Mouse (Mus musculus) CH12.LX (cell line): Measurements from ENCODE around the gene A730046J19Rik.

ENCODE experiments used
- CHD1 ChIP-seq: IDR thresholded peaks from 2 replicates; pipeline ENCODE4 v1.6.1; 2012; ENCODE audit warnings: low read depth, low read length, improper control_type of control experiment, inconsistent platforms
- CTCF ChIP-seq, 2 experiments: IDR thresholded peaks in 1 of 2; conservative IDR thresholded peaks in 1 of 2; 2 replicates each; pipeline ENCODE4 v1.5.1; 2011 to 2012; ENCODE audit warnings: low read depth in 2 of 2, low read length in 2 of 2, improper control_type of control experiment in 1 of 2, inconsistent platforms in 1 of 2, mild to moderate bottlenecking in 1 of 2, moderate library complexity in 1 of 2
- E2F4 ChIP-seq: IDR thresholded peaks from 2 replicates; pipeline ENCODE4 v1.6.1; 2011; ENCODE audit warnings: low read depth, low read length, improper control_type of control experiment; ENCODE audit not compliant: insufficient replicate concordance
- MAX ChIP-seq: IDR thresholded peaks from 2 replicates; pipeline ENCODE4 v1.6.1; 2011; ENCODE audit warnings: low read length, improper control_type of control experiment
- MAZ ChIP-seq: IDR thresholded peaks from 2 replicates; pipeline ENCODE4 v1.6.1; 2012; ENCODE audit warnings: low read depth, mild to moderate bottlenecking, inconsistent platforms, low read length, improper control_type of control experiment, moderate library complexity
- NRF1 ChIP-seq: IDR thresholded peaks from 2 replicates; pipeline ENCODE4 v1.6.1; 2014; ENCODE audit warnings: low read depth, mild to moderate bottlenecking, inconsistent platforms, low read length, improper control_type of control experiment, moderate library complexity
- TCF12 ChIP-seq: IDR thresholded peaks from 2 replicates; pipeline ENCODE4 v1.6.1; 2014; ENCODE audit warnings: low read depth, mild to moderate bottlenecking, inconsistent platforms, low read length, improper control_type of control experiment
- USF1 ChIP-seq: IDR thresholded peaks from 2 replicates; pipeline ENCODE4 v1.6.1; 2014; ENCODE audit warnings: low read depth, mild to moderate bottlenecking, inconsistent platforms, low read length, improper control_type of control experiment

- TF ChIP-seq TCF12 (no peak), USF1 (no peak), CTCF (conservative IDR thresholded peaks at IDR 0.05 in 1 of 2, IDR thresholded peaks at IDR 0.05 in 1 of 2; ENCODE audit: low read depth in 2 of 2, low read length in 2 of 2) (no peak), MAZ (no peak), CHD1 (no peak), NRF1 (no peak), MAX (no peak), E2F4 (no peak)
These were observed at the start of gene A730046J19Rik for GRCm38 (mm10) chrX:144153523-144153922.
